8 mouse cellular contexts compared by ENCODE assay signal in genomic region chr11:70539877-70540587, GRCm38 (mm10). TPM values are rescaled to one million over a fixed set of nuclear protein-coding genes. Genes with fewer than 3 reads are reported as not detected.
A peak's percentile ranks its signal among the peaks of the same experiment; 100 is the strongest.
DNase-seq lines count a peak whose midpoint lies in the region; ATAC-seq lines count a peak whose summit lies in the region.

TSS of gene Pld2 (plus strand) at chr11:70540064.

- intact Hi-C loops in left cerebral cortex, postnatal 10 days (cut with DNase I), result loop anchor here (5.0 kb wide), 1 partner anchor 67 kb away; no protein-coding TSS in a partner anchor

- ATAC-seq in common myeloid progenitor, adult 5-6 weeks (replicated peaks; ENCODE audit: low read depth, poor library complexity, severe bottlenecking), result peak; percentile 90
- peak; percentile 94 for ATAC-seq in megakaryocyte progenitor cell, adult 5-6 weeks (replicated peaks; ENCODE audit: poor library complexity)

- peak; percentile 87 for DNase-seq in T-cell, adult 2 months (ENCODE audit: low spot score)
- peak; percentile 87 for DNase-seq in gastrocnemius, postnatal 10 days
- DNase-seq in induced T-regulatory cell, adult 2 months (ENCODE audit: low read depth), result peak; percentile 91
- DNase-seq in left cerebral cortex, postnatal 10 days (ENCODE audit: extremely low spot score in 1 of 2, low spot score in 2 of 2), result peak; percentile 68 to 95
- DNase-seq in right cerebral cortex, postnatal 10 days (ENCODE audit: low spot score in 2 of 2), result peak; percentile 89 to 90
- peak; percentile 92 for DNase-seq in urinary bladder, postnatal 14 days (ENCODE audit: low spot score)

RNA-seq across cellular contexts. Expression of gene Pld2, which starts in this region (rescaled TPM):
- 1.2 and 2.7 TPM in 2 replicates for total RNA-seq in common myeloid progenitor, adult 5-6 weeks (2017)
- 10 to 100 TPM; 16.4 to 21.3 TPM for total RNA-seq in gastrocnemius, postnatal 10 days (2021)
- 10 to 100 TPM; 21.4 to 24.5 TPM for total RNA-seq in left cerebral cortex, postnatal 10 days (2021)
- 0.07 and 0.90 TPM in 2 replicates for total RNA-seq in megakaryocyte progenitor cell, adult 5-6 weeks (2015)
- 0.25 and 0.81 TPM in 2 replicates for total RNA-seq in megakaryocyte progenitor cell, adult 5-6 weeks (2017)

Comparison
In these comparisons a context has a peak if more than half of its experiments do, and no peak if none do; other contexts are left out.
1. Peak in every context shown above with its lines: DNase-seq and ATAC-seq.
2. Peak in ATAC-seq in megakaryocyte progenitor cell, adult 5-6 weeks; RNA of the gene not detected or under 1 TPM.